In the genomic region with DNA sequence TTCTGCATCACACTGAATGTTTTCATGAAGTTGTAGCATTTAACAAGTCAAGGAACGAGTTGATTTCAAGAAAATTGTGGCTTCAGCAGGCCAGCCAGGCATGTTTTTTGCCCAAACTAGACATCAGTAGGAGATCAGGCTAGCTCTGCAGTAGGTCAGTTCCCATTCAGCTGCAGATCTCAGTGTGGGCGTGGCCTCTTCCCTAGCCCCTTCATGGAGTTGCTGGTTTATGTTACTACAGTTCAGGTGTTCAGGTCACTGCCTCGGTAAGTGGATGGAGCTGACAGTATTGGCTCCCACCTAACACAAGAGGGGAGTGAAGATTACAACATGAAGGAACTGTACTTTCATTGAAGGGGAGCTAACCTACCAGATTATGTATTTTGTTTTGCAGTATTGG, we compare ENCODE assay signal across 31 mouse cellular contexts. TPM values are rescaled to one million over a fixed set of nuclear protein-coding genes. Genes with fewer than 3 reads are reported as not detected.
DNase-seq lines count a peak whose midpoint lies in the region; ATAC-seq and TF ChIP-seq lines count a peak whose summit lies in the region.
"Had no signal": no experiment of that assay in that cellular context is flagged by ENCODE, and none has a peak within 500 bp of the region (broad histone marks: within the 10 kb centered on the region; RNA-seq: fewer than 3 reads in every experiment).

No protein-coding gene starts in this region.

- no peak overlapping the region for H3K9ac ChIP-seq in ES-Bruce4 (ENCODE audit: low read depth, poor library complexity, severe bottlenecking)
- H3K9ac ChIP-seq in forebrain, embryonic 13.5 days: no peak overlapping the region
- H3K9ac ChIP-seq: embryonic facial prominence, embryonic 12.5 days; embryonic facial prominence, embryonic 15.5 days; forebrain, embryonic 15.5 days; heart, embryonic 13.5 days; hindbrain, embryonic 12.5 days; hindbrain, embryonic 15.5 days had no signal

- no peak for TF ChIP-seq EP300 in ES-Bruce4 (IDR thresholded peaks at IDR 0.05; ENCODE audit: insufficient read depth, low read depth, low read length)

- no peak for TF ChIP-seq CTCF in ES-Bruce4 (IDR thresholded peaks at IDR 0.05; ENCODE audit: low read depth, low read length)

- H3K9me3 ChIP-seq in ES-Bruce4 (replicated peaks; ENCODE audit: control insufficient read depth, insufficient read depth, low read length, poor library complexity, severe bottlenecking): no peaks in the 10 kb centered on the region
- H3K9me3 ChIP-seq in forebrain, embryonic 13.5 days (replicated peaks): no peaks in the 10 kb centered on the region
- H3K9me3 ChIP-seq: embryonic facial prominence, embryonic 12.5 days; embryonic facial prominence, embryonic 15.5 days; forebrain, embryonic 15.5 days; G1E; heart, embryonic 10.5 days; heart, embryonic 13.5 days; hindbrain, embryonic 12.5 days; hindbrain, embryonic 15.5 days had no signal

- peak overlapping the region; percentile 83 for H3K27ac ChIP-seq in ES-Bruce4 (ENCODE audit: insufficient read depth, low read length)
- no peak overlapping the region for H3K27ac ChIP-seq in forebrain, embryonic 13.5 days
- H3K27ac ChIP-seq: embryonic facial prominence, embryonic 12.5 days; embryonic facial prominence, embryonic 15.5 days; forebrain, embryonic 15.5 days; heart, adult 2 months; heart, embryonic 10.5 days; heart, embryonic 13.5 days; hindbrain, embryonic 12.5 days; hindbrain, embryonic 15.5 days had no signal

- ATAC-seq in forebrain, embryonic 13.5 days: no peak
- ATAC-seq: activated CD4-positive, CD25-positive, alpha-beta regulatory T cell, adult 4 months; CD4-positive, CD25-positive, alpha-beta regulatory T cell, adult 4 months; forebrain, embryonic 15.5 days; Patski had no signal

- no peak overlapping the region for H3K4me3 ChIP-seq in ES-Bruce4 (ENCODE audit: low read depth, low read length)
- H3K4me3 ChIP-seq in forebrain, embryonic 13.5 days: no peak overlapping the region
- H3K4me3 ChIP-seq: embryonic facial prominence, embryonic 12.5 days; embryonic facial prominence, embryonic 15.5 days; forebrain, embryonic 15.5 days; heart, adult 2 months; heart, embryonic 10.5 days; heart, embryonic 13.5 days; hindbrain, embryonic 12.5 days; hindbrain, embryonic 15.5 days had no signal

- H3K4me1 ChIP-seq in ES-Bruce4 (ENCODE audit: control insufficient read depth, insufficient read depth, low read length): no peaks in the 10 kb centered on the region
- no peaks in the 10 kb centered on the region for H3K4me1 ChIP-seq in forebrain, embryonic 13.5 days
- H3K4me1 ChIP-seq: embryonic facial prominence, embryonic 12.5 days; embryonic facial prominence, embryonic 15.5 days; forebrain, embryonic 15.5 days; hindbrain, embryonic 12.5 days; hindbrain, embryonic 15.5 days had no signal

- H3K4me2 ChIP-seq in forebrain, embryonic 13.5 days: no peak overlapping the region
- H3K4me2 ChIP-seq: embryonic facial prominence, embryonic 12.5 days; embryonic facial prominence, embryonic 15.5 days; forebrain, embryonic 15.5 days; heart, embryonic 13.5 days; hindbrain, embryonic 12.5 days; hindbrain, embryonic 15.5 days had no signal

- H3K27me3 ChIP-seq in ES-Bruce4 (ENCODE audit: control insufficient read depth, insufficient read depth, low read length, poor library complexity, severe bottlenecking): no peaks in the 10 kb centered on the region
- H3K27me3 ChIP-seq in forebrain, embryonic 13.5 days: no peaks in the 10 kb centered on the region
- H3K27me3 ChIP-seq: embryonic facial prominence, embryonic 12.5 days; embryonic facial prominence, embryonic 15.5 days; forebrain, embryonic 15.5 days; heart, embryonic 13.5 days; hindbrain, embryonic 12.5 days; hindbrain, embryonic 15.5 days; Patski had no signal

- TF ChIP-seq POLR2A in ES-Bruce4 (IDR thresholded peaks at IDR 0.05; ENCODE audit: insufficient read depth, low read length): no peak

- peaks cover 24% of the 10 kb centered on the region for H3K36me3 ChIP-seq in ES-Bruce4 (ENCODE audit: control insufficient read depth, insufficient read depth, low read length, poor library complexity, severe bottlenecking)
- H3K36me3 ChIP-seq in forebrain, embryonic 13.5 days (ENCODE audit: poor library complexity, severe bottlenecking): peaks cover 28% of the 10 kb centered on the region
- H3K36me3 ChIP-seq: hindbrain, embryonic 12.5 days had no signal

- WGBS in forebrain, embryonic 13.5 days: 81% methylated on average over 3 of the region's 3 CpGs

- DNase-seq in kidney, adult 9 months: peak; percentile 26
- DNase-seq in kidney, postnatal 4 days: no peak
- peak; percentile 50 for DNase-seq in ES-CJ7 (ENCODE audit: low read depth, low spot score)
- DNase-seq in layer of hippocampus, postnatal 25 days (ENCODE audit: extremely low spot score in 1 of 2, low spot score in 1 of 2): no peak
- DNase-seq: adrenal gland, adult 8-10 months; adrenal gland, postnatal 36 days; cerebellum, adult 18-20 months; cerebellum, adult 9-10 months; cerebellum, postnatal 14 days; gastrocnemius, postnatal 25 days; heart, adult 2 months; heart, postnatal 14 days had no signal

RNA-seq across cellular contexts. Expression of a gene that starts 51.7 kb away (rescaled TPM):
- not detected in 2 replicates for polyA plus RNA-seq in ES-Bruce4 (2011; ENCODE audit: insufficient read depth, insufficient read length, low read depth, missing spikeins)
- under 1 TPM in 1 of 2 experiments, not detected in 1; 0.19 TPM for total RNA-seq in layer of hippocampus, postnatal 25 days (2021)
- 0.08 TPM in 1 of 2 replicates, not detected in the other for polyA plus RNA-seq in forebrain, embryonic 13.5 days (2015; fragmentation: Nextera tagmentation; extraction: Ambion mirVana)
- total RNA-seq: gastrocnemius, adult 8-10 months; gastrocnemius, postnatal 25 days; heart, adult 2 months; heart, postnatal 14 days; hematopoietic stem cell, adult 5-6 weeks had no signal
- polyA plus RNA-seq: activated CD4-positive, CD25-positive, alpha-beta regulatory T cell, adult 4 months; C2C12; CD4-positive, CD25-positive, alpha-beta regulatory T cell, adult 4 months; embryonic facial prominence, embryonic 15.5 days; forebrain, embryonic 11.5 days; forebrain, embryonic 15.5 days; G1E; heart, embryonic 10.5 days; heart, embryonic 13.5 days; heart, embryonic 16.5 days; intestine, embryonic 14.5 days had no signal

Comparison
In these comparisons a context has a peak if more than half of its experiments do, and no peak if none do; other contexts are left out.
1. DNase-seq: peak in kidney, adult 9 months (single experiment) and ES-CJ7 (single experiment); none in kidney, postnatal 4 days (0 of 2) and layer of hippocampus, postnatal 25 days (0 of 2).